Mouse (Mus musculus): Measurements from ENCODE around the gene Gamt. TPM values are rescaled to one million over a fixed set of nuclear protein-coding genes. Genes with fewer than 3 reads are reported as not detected.

The Gamt gene
- total RNA-seq, 2 experiments from 2014 or later, result 8.9 to 12.0 TPM

- DNase-seq, result no peak
- intact Hi-C loops (cut with DNase I), result no loop called here
These were observed 27.3 kb upstream of the Gamt start for GRCm38 (mm10) chr10:80288097-80288496.

- intact Hi-C loops (cut with DNase I), result no loop called here
- DNase-seq, result no peak
These were observed 24.6 kb upstream of the Gamt start for GRCm38 (mm10) chr10:80285222-80286070.

GRCm38 (mm10) chr10:80282481-80283441 is 21.9 kb upstream of the Gamt start:
- intact Hi-C loops (cut with DNase I), result no loop called here
- DNase-seq, result no peak

- intact Hi-C loops (cut with DNase I), result no loop called here
- peak in 1 of 2 experiments; percentile 37 for DNase-seq
These were observed 21.1 kb upstream of the Gamt start for GRCm38 (mm10) chr10:80281921-80282371.

- DNase-seq, result no peak
- intact Hi-C loops (cut with DNase I), result no loop called here
These were observed 20.5 kb upstream of the Gamt start for GRCm38 (mm10) chr10:80281304-80281703.

GRCm38 (mm10) chr10:80279273-80279672 is 18.5 kb upstream of the Gamt start:
- intact Hi-C loops (cut with DNase I), result no loop called here
- no peak for DNase-seq

- no peak for DNase-seq
- intact Hi-C loops (cut with DNase I), result no loop called here
These were observed 17.6 kb upstream of the Gamt start for GRCm38 (mm10) chr10:80278390-80278789.

- no peak for DNase-seq
These were observed 15.4 kb upstream of the Gamt start for GRCm38 (mm10) chr10:80276238-80276637.

GRCm38 (mm10) chr10:80273847-80274246 is 13.0 kb upstream of the Gamt start:
- no peak for DNase-seq

More at GRCm38 (mm10) chr10:80276238-80276637, 15.4 kb upstream of the Gamt start:
- intact Hi-C loops (cut with DNase I), result no loop called here

GRCm38 (mm10) chr10:80271870-80272585 is 11.2 kb upstream of the Gamt start:
- DNase-seq, result no peak
- intact Hi-C loops (cut with DNase I), result no loop called here

More at GRCm38 (mm10) chr10:80273847-80274246, 13.0 kb upstream of the Gamt start:
- intact Hi-C loops (cut with DNase I), result no loop called here

GRCm38 (mm10) chr10:80271186-80271843 is 10.5 kb upstream of the Gamt start:
- no peak for DNase-seq
- intact Hi-C loops (cut with DNase I), result no loop called here

- intact Hi-C loops (cut with DNase I), result no loop called here
- no peak for DNase-seq
These were observed 9.9 kb upstream of the Gamt start for GRCm38 (mm10) chr10:80270734-80271181.

- no peak for DNase-seq
These were observed 9.3 kb upstream of the Gamt start for GRCm38 (mm10) chr10:80270099-80270498.

GRCm38 (mm10) chr10:80265149-80265486 is 4.3 kb upstream of the Gamt start:
- intact Hi-C loops (cut with DNase I), result no loop called here

More at GRCm38 (mm10) chr10:80270099-80270498, 9.3 kb upstream of the Gamt start:
- intact Hi-C loops (cut with DNase I), result no loop called here

GRCm38 (mm10) chr10:80264341-80265148 is 3.7 kb upstream of the Gamt start:
- DNase-seq, result peak; percentile 99
- intact Hi-C loops (cut with DNase I), result no loop called here

More at GRCm38 (mm10) chr10:80265149-80265486, 4.3 kb upstream of the Gamt start:
- DNase-seq, result no peak

- intact Hi-C loops (cut with DNase I), result no loop called here
- no peak for DNase-seq
These were observed 2.1 kb upstream of the Gamt start for GRCm38 (mm10) chr10:80262776-80263365.

GRCm38 (mm10) chr10:80262169-80262568 is 1.4 kb upstream of the Gamt start:
- intact Hi-C loops (cut with DNase I), result no loop called here

GRCm38 (mm10) chr10:80261585-80261968 is 765 bp upstream of the Gamt start:
- peak; percentile 96 to 97 for DNase-seq
- intact Hi-C loops (cut with DNase I), result no loop called here

More at GRCm38 (mm10) chr10:80262169-80262568, 1.4 kb upstream of the Gamt start:
- DNase-seq, result no peak

Measured in heart, postnatal 36 days (tissue).